Mouse (Mus musculus): ENCODE data around the gene Ubtf.

Ubtf gene

DNA sequence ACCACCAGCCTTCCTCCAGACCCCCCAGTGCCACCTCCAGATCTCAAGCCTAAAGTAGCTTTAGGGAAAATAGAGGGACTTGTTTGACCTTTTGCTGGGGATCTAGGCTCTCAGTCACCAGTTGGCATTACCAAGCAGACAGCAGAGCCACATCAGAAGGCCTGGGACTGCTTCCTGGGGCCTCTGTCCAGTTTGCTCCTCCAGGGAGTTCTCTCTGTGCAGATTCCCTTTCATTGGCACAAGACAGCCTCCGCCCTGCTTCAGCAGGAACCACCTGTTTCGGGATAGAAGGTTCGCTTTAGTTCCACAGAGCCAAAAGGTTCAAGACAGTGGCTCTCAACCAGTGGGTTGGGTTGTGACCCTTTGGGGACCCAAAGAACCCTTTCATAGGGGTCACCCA is 39.9 kb downstream of the Ubtf start:
- in situ Hi-C loops (cut with MboI; ENCODE audit: unreplicated experiment in 2 of 2): loop anchor here in 1 of 2 experiments (5.0 kb wide), 1 partner anchor 42 kb away; no protein-coding TSS in a partner anchor

DNA sequence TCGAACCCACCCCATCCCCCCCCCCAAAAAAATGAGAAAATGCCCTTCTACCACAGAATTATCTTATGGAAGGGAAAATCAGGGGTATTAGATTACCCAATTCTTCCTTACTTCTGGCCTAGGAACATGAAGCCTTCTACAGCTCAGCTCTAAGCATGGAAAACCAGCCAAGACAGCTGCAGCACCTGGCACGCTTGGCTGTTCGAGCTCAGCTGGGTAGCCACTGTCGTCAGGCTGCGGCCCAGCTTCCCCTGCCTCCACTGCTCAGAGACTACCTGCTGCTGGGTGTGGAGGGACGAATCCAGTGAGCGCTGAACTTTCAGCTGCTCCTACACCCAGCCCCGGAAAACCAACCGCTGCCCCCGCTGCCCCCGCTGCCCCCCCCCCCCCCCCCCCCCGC is 41.8 kb downstream of the Ubtf start:
- in situ Hi-C loops (cut with MboI; ENCODE audit: unreplicated experiment in 2 of 2): loop anchor here in 1 of 2 experiments (5.0 kb wide), 1 partner anchor 40 kb away; no protein-coding TSS in a partner anchor

DNA sequence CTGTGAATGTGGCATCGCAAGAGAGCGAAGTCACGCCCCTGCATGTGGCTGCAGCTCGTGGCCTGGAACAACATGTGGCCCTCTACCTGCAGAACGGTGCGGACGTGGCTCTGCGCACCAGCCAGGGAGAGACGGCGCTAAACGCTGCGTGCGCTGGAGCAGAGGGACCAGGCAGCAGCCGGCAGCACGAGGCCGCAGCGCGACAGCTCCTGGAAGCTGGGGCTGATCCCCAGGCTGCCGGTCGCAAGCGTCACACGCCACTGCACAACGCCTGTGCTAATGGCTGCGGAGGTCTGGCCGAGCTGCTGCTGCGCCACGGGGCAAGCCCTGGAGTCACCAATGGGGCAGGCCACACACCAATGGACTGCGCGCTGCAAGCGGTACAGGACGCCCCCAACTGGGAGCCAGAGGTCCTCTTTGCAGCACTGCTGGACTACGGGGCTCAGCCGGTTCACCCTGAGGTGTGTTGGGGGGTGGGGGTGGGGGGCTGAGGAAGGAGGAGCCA is 43.1 kb downstream of the Ubtf start:
- in situ Hi-C loops (cut with MboI; ENCODE audit: unreplicated experiment in 2 of 2): loop anchor here in 1 of 2 experiments (5.0 kb wide), 1 partner anchor 39 kb away; no protein-coding TSS in a partner anchor

DNA sequence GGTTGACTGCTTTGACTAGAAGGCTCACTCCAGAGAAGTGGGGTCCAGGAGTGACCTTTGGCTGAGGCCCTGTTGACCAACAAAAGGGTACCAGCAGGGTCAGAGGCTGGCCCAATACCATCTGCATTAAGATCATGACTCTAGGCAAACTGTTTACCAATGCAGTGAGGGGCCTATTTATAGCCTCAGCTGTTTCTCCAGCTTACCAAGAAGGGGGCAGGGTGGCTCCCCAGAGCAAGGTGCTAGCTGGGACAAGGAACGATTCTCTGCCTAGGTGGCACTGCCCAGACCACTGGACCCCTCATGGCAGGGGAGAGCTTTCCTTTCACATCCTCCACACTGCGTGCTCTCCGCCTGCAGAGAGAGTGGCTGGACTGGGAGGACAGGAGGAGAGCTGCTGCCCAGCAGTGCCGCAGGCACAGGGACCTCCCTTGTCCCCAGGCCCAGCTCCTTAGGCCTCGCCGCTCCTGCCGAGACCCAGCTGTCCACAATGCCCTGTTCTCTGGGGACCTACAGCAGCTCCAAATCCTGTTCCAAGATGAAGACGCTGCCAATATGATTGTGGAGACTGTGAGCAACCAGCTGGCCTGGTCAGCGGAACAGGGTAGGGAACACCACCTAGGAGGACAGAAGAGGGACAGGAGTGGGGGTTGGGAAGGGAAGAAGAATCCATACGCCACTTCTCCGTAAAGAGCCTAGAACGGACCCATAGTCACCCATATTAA is 50.9 kb downstream of the Ubtf start, which contains the start of gene Asb16:
Gene Asb16, plus strand, starts transcription at position 224 of the 725 bp plus-strand sequence.
- in situ Hi-C loops (cut with MboI; ENCODE audit: unreplicated experiment in 2 of 2): loop anchor here in 1 of 2 experiments (5.0 kb wide), 1 partner anchor 201 kb away; no protein-coding TSS in a partner anchor

DNA sequence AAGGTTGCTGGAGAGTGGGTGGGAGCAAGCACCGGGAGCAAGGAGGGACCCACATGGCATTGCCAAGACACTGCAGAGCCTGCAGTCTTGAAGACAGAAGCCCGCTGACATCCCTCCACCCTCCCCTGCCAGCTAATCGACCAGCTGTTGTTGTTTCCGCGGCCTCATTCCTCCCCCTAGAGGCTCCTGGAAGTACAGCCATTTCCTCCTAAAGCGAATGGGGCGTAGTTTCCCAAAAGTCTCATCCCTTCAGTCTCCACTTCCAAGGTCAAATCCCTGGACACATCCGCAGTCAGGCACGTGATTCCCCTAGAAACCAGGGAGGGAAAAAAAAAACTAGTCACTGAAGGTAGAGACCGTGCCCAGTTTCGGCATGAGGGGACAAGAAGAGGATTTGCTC is 52.1 kb downstream of the Ubtf start:
- in situ Hi-C loops (cut with MboI; ENCODE audit: unreplicated experiment in 2 of 2): loop anchor here in 1 of 2 experiments (5.0 kb wide), 1 partner anchor 200 kb away; no protein-coding TSS in a partner anchor

DNA sequence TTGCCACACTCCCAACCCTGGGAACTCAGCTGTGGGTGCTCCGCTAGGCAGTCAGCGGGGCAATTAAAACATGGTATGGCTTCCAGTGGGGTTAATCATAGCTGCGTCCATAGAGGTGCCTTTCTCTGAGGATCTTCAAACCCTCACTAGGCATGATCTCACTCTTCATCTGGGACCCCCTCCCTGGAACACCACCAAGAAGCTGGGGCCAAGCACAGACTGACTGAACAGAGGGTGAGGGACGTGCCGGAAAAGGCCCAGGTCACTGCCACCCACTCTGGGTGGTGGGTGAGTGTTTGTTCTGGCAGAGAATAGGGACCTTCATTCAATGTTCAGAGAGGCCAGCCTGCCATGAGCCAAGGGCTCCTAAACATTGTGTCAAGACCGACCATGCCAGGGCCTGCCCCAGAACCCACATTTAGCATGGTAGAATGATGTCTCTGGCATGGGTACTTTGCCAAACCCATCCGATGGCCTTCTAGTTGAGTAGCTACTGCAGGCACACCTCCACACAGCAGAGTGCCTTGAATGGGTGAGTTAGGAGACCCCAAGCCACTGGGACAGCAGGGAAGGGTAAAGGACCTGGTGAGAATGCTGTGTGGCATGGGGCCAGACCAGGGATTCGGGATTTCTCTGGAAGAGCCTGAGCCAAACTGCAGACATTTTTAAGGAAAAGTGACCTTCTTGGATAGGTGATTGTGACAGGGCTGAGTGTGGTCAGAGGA is 52.7 kb downstream of the Ubtf start:
- in situ Hi-C loops (cut with MboI; ENCODE audit: unreplicated experiment in 2 of 2): loop anchor here in 1 of 2 experiments (5.0 kb wide), 1 partner anchor 199 kb away; no protein-coding TSS in a partner anchor

DNA sequence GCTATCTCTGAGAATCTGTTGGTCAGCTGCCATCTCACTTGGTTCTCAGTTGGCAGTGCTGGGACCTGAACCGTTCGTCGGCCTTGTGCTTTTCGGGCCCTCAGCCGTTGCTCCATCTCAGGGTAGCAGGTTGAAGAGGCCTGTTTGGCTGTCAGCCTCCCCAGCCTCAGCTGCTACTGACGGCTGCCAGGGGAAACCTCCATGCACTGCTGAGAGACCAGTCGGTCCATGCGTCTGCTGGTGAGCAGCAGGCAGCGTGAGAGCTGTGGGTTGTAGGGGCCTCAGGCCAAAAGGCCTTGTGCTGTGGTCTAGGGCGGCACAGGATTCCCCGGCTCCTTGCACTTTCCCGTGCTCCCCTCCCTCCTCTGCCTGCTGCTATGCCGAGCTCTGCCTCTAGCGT is 53.7 kb downstream of the Ubtf start:
- in situ Hi-C loops (cut with MboI; ENCODE audit: unreplicated experiment in 2 of 2): loop anchor here in 1 of 2 experiments (5.0 kb wide), 1 partner anchor 199 kb away; no protein-coding TSS in a partner anchor

DNA sequence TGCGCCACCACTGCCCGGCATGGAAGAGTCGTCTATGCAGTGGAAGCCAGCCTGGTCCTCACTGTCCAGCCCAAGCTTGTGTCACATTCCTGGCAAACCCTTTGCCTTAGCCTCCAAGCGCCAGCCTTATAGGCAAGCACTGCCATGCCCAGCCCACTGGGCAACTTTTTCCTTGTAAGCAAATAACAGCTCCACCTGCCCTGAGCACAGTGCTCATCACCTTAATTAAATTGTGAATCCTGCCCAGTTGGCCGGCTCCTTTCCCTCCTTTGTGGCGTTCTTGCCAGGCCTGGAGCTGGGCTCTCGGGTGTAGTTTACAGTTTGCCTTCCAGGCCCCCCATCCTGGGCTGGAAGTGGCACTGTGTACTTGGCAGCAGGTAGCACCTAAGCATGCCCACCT is 56.3 kb downstream of the Ubtf start:
- in situ Hi-C loops (cut with MboI; ENCODE audit: unreplicated experiment in 2 of 2): no loop called here

DNA sequence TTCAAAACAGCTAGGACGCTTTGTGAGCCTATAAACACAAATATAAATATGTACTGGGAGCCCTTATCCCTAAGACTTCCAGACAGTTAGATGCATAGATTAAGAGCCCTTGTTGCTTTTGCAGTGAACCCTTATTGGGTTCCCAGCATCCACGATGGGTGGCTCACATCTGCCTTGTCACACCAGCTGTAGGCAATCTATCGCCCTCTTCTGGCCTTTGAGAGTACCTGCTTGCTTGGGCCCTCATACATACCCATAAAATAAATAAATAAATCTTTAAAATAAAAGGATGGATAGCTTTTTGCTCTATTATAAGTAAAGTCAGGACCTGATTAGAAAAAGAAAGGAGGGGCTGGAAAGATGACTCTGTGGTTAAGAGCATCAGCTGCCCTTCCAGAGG is 61.0 kb downstream of the Ubtf start:
- in situ Hi-C loops (cut with MboI; ENCODE audit: unreplicated experiment in 2 of 2): loop anchor here in 1 of 2 experiments (5.0 kb wide), 1 partner anchor 191 kb away; no protein-coding TSS in a partner anchor

DNA sequence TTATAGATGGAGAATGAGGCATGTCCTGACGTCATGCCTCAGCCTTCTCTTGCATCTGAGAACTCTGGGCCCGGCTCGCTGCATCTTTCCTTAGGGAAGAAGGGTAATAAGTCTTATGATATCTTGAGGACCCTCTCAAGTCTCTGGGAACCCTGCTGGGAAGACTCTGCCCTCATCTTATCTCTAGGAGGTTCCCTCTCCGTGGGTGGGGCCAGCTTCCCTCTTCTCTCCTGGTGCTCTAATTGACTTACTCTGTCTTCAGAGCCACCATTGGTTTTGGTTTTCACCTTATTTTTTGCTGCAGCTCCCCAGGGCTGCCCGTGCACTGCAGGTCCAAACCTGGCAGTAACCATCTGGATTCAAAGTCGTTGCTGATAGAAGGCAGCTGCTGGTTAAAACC is 61.4 kb downstream of the Ubtf start:
- in situ Hi-C loops (cut with MboI; ENCODE audit: unreplicated experiment in 2 of 2): loop anchor here in 1 of 2 experiments (5.0 kb wide), 1 partner anchor 191 kb away; no protein-coding TSS in a partner anchor

DNA sequence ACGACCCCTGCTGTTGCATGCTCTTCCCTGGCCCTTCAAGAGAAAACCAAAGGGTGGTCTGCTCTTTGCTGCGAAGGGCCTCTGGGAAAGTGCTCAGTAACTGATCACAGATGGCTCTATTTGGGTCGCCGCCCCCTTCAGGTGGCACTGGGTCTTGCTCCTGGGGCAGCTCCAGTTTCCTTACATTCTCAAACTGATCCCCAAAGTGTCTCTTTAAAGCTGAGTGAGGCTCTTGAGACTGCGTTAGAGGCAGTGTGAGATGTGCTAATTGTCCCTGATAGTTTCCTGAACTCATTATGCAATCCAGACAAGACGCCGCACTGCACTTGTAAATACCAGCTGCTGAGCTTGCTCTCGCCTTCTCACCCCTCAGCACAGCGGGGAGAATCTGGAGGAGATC is 62.0 kb downstream of the Ubtf start:
- in situ Hi-C loops (cut with MboI; ENCODE audit: unreplicated experiment in 2 of 2): loop anchor here in 1 of 2 experiments (5.0 kb wide), 1 partner anchor 190 kb away; no protein-coding TSS in a partner anchor
